Mouse (Mus musculus) heart, postnatal 0 days (tissue): ENCODE data around the gene Tnnt2. TPM values are rescaled to one million over a fixed set of nuclear protein-coding genes. Genes with fewer than 3 reads are reported as not detected.

Experiments
- ATAC-seq: fragments of 200-750 bp; cut with Nextera tagmentation; 2 replicates; pipeline ENCODE4 v1.8.0; 2017; ENCODE audit warnings: low read depth, moderate number of reproducible peaks, moderate library complexity; ENCODE audit not compliant: insufficient read depth
- DNase-seq: peaks from one replicate; pipeline ENCODE4 v3.0.0-alpha.2; 2016; ENCODE audit warnings: low spot score
- H3K27ac ChIP-seq: fragments of 300-500 bp; sonication (generic); 2 replicates; pipeline ENCODE4 v1.5.1; 2014; ENCODE audit warnings: low read depth, mild to moderate bottlenecking
- H3K27me3 ChIP-seq: fragments of 300-500 bp; sonication (generic); 2 replicates; pipeline ENCODE4 v1.6.1; 2014; ENCODE audit warnings: low read length, mixed read lengths; ENCODE audit not compliant: control insufficient read depth, insufficient read depth
- H3K36me3 ChIP-seq: fragments of 300-500 bp; sonication (generic); replicated peaks from 2 replicates; pipeline ENCODE4 v1.6.1; 2014; ENCODE audit warnings: low read length, mixed read lengths; ENCODE audit not compliant: control insufficient read depth, insufficient read depth
- H3K4me1 ChIP-seq: fragments of 300-500 bp; sonication (generic); 2 replicates; pipeline ENCODE4 v1.6.1; 2014; ENCODE audit warnings: antibody characterized with exemption; ENCODE audit not compliant: control insufficient read depth, insufficient read depth
- H3K4me2 ChIP-seq: fragments of 300-500 bp; sonication (generic); 2 replicates; pipeline ENCODE4 v1.6.1; 2014; ENCODE audit warnings: low read depth, mild to moderate bottlenecking, low read length, moderate library complexity
- H3K4me3 ChIP-seq: fragments of 300-500 bp; sonication (generic); 2 replicates; pipeline ENCODE4 v1.5.1; 2014; ENCODE audit warnings: low read depth, low read length
- H3K9ac ChIP-seq: fragments of 300-500 bp; sonication (generic); replicated peaks from 2 replicates; pipeline ENCODE4 v1.6.1; 2014; ENCODE audit warnings: low read depth, low read length, mixed read lengths
- H3K9me3 ChIP-seq: fragments of 300-500 bp; sonication (generic); replicated peaks from 2 replicates; pipeline ENCODE4 v1.6.1; 2016; ENCODE audit warnings: low read length; ENCODE audit not compliant: control insufficient read depth
- CTCF ChIP-seq: IDR thresholded peaks from 2 replicates; pipeline ENCODE4 v1.5.1; 2016; ENCODE audit warnings: antibody characterized with exemption, control low read depth, low read depth
- EP300 ChIP-seq: IDR thresholded peaks from 2 replicates; pipeline ENCODE4 v1.6.1; 2016; ENCODE audit warnings: antibody characterized with exemption, low read depth
- WGBS: fragments of 180-500 bp; shearing (Covaris S2); extraction: QIAGEN DNeasy Blood & Tissue Kit; methylation state at CpG from one replicate; pipeline ENCODE4 v1.1.7; 2014; 5-methylcytosine and 5-hydroxymethylcytosine counted together
- polyA plus RNA-seq: library from polyadenylated mRNA; unstranded; fragments of >200 nt; fragmentation: Nextera tagmentation; extraction: Ambion mirVana; gene quantifications from 2 replicates; pipeline ENCODE4 v1.2.1, GENCODE M21; 2015
- total RNA-seq: library from RNA; depleted of rRNA; stranded (reverse); fragments of >200 nt; gene quantifications from 2 replicates; pipeline ENCODE4 v1.2.3, GENCODE M21; 2014; ENCODE audit warnings: low replicate concordance

The Tnnt2 gene
- total and polyA plus RNA-seq, 2 experiments from 2014 or later = 1,929 to 14,025 TPM

- Histone ChIP-seq H3K9ac (peak overlapping the region; percentile 3; the same call in 1 of the 2 replicates), H3K4me2 (peak overlapping the region; percentile 32)
Observed at GRCm38 (mm10) chr1:135843519-135844262, 7.5 kb downstream of the Tnnt2 start.

GRCm38 (mm10) chr1:135844481-135844880 lies 8.3 kb downstream of the Tnnt2 start:
- DNase-seq = no peak
- no peaks in the 10 kb centered on the region for H3K27me3 ChIP-seq
- no peak for TF ChIP-seq CTCF
- peak; percentile 47; the same call in 1 of the 2 replicates for TF ChIP-seq EP300
- no peak overlapping the region for H3K9ac ChIP-seq
- H3K4me2 ChIP-seq = peak overlapping the region; percentile 13; the same call in 1 of the 2 replicates
- no peaks in the 10 kb centered on the region for H3K9me3 ChIP-seq
- peaks cover 42% of the 10 kb centered on the region for H3K4me1 ChIP-seq
- no peak overlapping the region for H3K4me3 ChIP-seq
- ATAC-seq = peak; percentile 8; the same call in 1 of the 2 replicates
- peaks cover 81% of the 10 kb centered on the region for H3K36me3 ChIP-seq
- WGBS = 22% methylated on average over 6 of the region's 6 CpGs
- peak overlapping the region; percentile 98 for H3K27ac ChIP-seq

More at GRCm38 (mm10) chr1:135843519-135844262, 7.5 kb downstream of the Tnnt2 start:
- TF ChIP-seq CTCF (no peak), EP300 (no peak; the same call in 1 of the 2 replicates)
- H3K4me3 ChIP-seq = no peak overlapping the region
- H3K36me3 ChIP-seq = peaks cover 78% of the 10 kb centered on the region
- H3K9me3 ChIP-seq = no peaks in the 10 kb centered on the region
- WGBS = 70% methylated on average over 10 of the region's 10 CpGs
- no peak; the same call in 1 of the 2 replicates for ATAC-seq
- no peak for DNase-seq
- peaks cover 42% of the 10 kb centered on the region for H3K4me1 ChIP-seq
- no peaks in the 10 kb centered on the region for H3K27me3 ChIP-seq
- H3K27ac ChIP-seq = peak overlapping the region; percentile 98

- Histone ChIP-seq H3K27ac (peak overlapping the region; percentile 98), H3K9ac (no peak overlapping the region), H3K9me3 (no peaks in the 10 kb centered on the region), H3K36me3 (peaks cover 91% of the 10 kb centered on the region), H3K27me3 (no peaks in the 10 kb centered on the region), H3K4me2 (no peak overlapping the region), H3K4me1 (peaks cover 31% of the 10 kb centered on the region), H3K4me3 (no peak overlapping the region)
- ATAC-seq (no peak), DNase-seq (no peak)
- 65% methylated on average over 5 of the region's 5 CpGs for WGBS
- TF ChIP-seq EP300 (no peak), CTCF (no peak)
Observed at GRCm38 (mm10) chr1:135846632-135847031, 10.5 kb downstream of the Tnnt2 start.

GRCm38 (mm10) chr1:135847139-135847562 lies 11.0 kb downstream of the Tnnt2 start:
- Histone ChIP-seq H3K9ac (peak overlapping the region; percentile 6; the same call in 1 of the 2 replicates), H3K4me3 (no peak overlapping the region), H3K4me2 (no peak overlapping the region), H3K27me3 (no peaks in the 10 kb centered on the region), H3K9me3 (no peaks in the 10 kb centered on the region), H3K27ac (peak overlapping the region; percentile 98), H3K4me1 (peaks cover 30% of the 10 kb centered on the region), H3K36me3 (peaks cover 92% of the 10 kb centered on the region)
- WGBS = 29% methylated on average over 6 of the region's 6 CpGs
- no peak for DNase-seq
- peak; percentile 87 for TF ChIP-seq EP300
- TF ChIP-seq CTCF = peak; percentile 65
- peak; percentile 22 for ATAC-seq

- Histone ChIP-seq H3K4me1 (peaks cover 24% of the 10 kb centered on the region), H3K9ac (peak overlapping the region; percentile 6; the same call in 1 of the 2 replicates), H3K36me3 (peaks cover 92% of the 10 kb centered on the region), H3K4me3 (no peak overlapping the region), H3K27ac (peak overlapping the region; percentile 98), H3K4me2 (no peak overlapping the region), H3K9me3 (no peaks in the 10 kb centered on the region), H3K27me3 (no peaks in the 10 kb centered on the region)
- DNase-seq = no peak
- ATAC-seq = peak; percentile 3; the same call in 1 of the 2 replicates
- 34% methylated on average over 17 of the region's 17 CpGs for WGBS
- TF ChIP-seq CTCF = no peak
- no peak; the same call in 1 of the 2 replicates for TF ChIP-seq EP300
Observed at GRCm38 (mm10) chr1:135847611-135848351, 11.6 kb downstream of the Tnnt2 start.
